Mouse (Mus musculus) CD4-positive helper T cell, adult 2 months (primary cell): ENCODE measurements around the gene Btbd35f4.
"Not testable (repeated sequence)": the region's sequence is repeated elsewhere in the genome, so short reads cannot be mapped to it uniquely, and the experiment has no call there.

Source experiments
- DNase-seq: peaks from one replicate; pipeline ENCODE4 v3.0.0-alpha.2; 2012; ENCODE audit warnings: low read depth, missing footprints, low spot score

Gene Btbd35f4

DNA sequence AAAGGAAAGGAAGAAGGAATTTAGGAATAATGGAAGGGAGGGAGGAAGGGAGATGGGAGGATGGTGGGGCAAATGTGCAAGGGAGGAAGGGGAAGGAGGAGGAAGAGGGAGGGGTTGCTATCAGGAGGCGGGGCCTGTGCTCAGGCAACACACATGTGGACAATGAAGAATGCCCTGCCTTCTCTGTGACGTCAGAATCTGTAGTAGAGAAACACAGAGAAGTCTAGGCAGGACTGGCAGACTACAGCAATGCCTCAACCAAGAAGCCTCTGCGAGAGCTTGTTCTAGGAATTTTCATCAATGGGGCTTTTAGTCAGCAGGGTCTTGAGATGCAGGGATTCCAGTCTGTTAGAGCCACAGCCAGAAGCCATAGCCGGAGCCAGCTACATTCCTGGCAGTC lies at the start of gene Btbd35f4:
Btbd35f4 (plus strand) TSS at position 301 of the 400 bp plus-strand sequence.
- not testable (repeated sequence) for DNase-seq

DNA sequence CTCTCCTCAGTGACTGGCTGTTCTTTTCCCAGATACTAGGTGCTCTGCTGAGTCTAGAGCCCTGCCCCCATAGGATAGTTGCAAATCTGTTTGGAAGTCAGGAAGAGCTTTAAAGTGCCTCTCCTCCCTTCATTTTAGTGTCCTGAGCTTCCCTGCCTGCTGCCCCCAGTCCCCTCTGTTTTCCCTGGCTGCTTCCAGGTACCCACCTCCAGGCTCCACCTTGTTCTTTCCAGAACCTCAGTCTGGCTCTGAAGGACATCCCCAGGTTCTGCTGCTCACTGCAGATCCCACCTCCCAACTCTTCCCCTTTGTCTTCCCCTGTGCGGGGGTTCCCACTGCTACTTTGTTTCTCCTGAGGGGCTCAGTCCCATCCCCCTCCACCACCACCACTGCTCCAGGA lies 39.7 kb downstream of the Btbd35f4 start:
- not testable (repeated sequence) for DNase-seq
